Mouse (Mus musculus): Measurements from ENCODE around the gene Bcl7b. TPM values are rescaled to one million over a fixed set of nuclear protein-coding genes. Genes with fewer than 3 reads are reported as not detected.
"Not testable (repeated sequence)": the region's sequence is repeated elsewhere in the genome, so short reads cannot be mapped to it uniquely, and the experiment has no call there.

The Bcl7b gene
- total RNA-seq, 2 experiments from 2014 or later: 6.0 to 12.9 TPM

- ATAC-seq (replicated peaks; ENCODE audit: low FRiP score, poor library complexity, severe bottlenecking): no peak
Observed at GRCm38 (mm10) chr5:135192431-135192830, 24.3 kb downstream of the Bcl7b start.

- ATAC-seq (replicated peaks; ENCODE audit: low FRiP score, poor library complexity, severe bottlenecking): no peak
Observed at GRCm38 (mm10) chr5:135196367-135196766, 28.3 kb downstream of the Bcl7b start.

GRCm38 (mm10) chr5:135202763-135203162 is 34.7 kb downstream of the Bcl7b start:
- no peak for ATAC-seq (replicated peaks; ENCODE audit: low FRiP score, poor library complexity, severe bottlenecking)

GRCm38 (mm10) chr5:135208197-135208596 is 40.1 kb downstream of the Bcl7b start:
- ATAC-seq (replicated peaks; ENCODE audit: low FRiP score, poor library complexity, severe bottlenecking): no peak

- no peak for ATAC-seq (replicated peaks; ENCODE audit: low FRiP score, poor library complexity, severe bottlenecking)
Observed at GRCm38 (mm10) chr5:135216871-135217270, 48.8 kb downstream of the Bcl7b start.

GRCm38 (mm10) chr5:135220941-135221340 is 52.9 kb downstream of the Bcl7b start:
- no peak for ATAC-seq (replicated peaks; ENCODE audit: low FRiP score, poor library complexity, severe bottlenecking)

GRCm38 (mm10) chr5:135222066-135222465 is 54.0 kb downstream of the Bcl7b start:
- ATAC-seq (replicated peaks; ENCODE audit: low FRiP score, poor library complexity, severe bottlenecking): no peak

- no peak for ATAC-seq (replicated peaks; ENCODE audit: low FRiP score, poor library complexity, severe bottlenecking)
Observed at GRCm38 (mm10) chr5:135224169-135224568, 56.1 kb downstream of the Bcl7b start.

- ATAC-seq (replicated peaks; ENCODE audit: low FRiP score, poor library complexity, severe bottlenecking): not testable (repeated sequence)
Observed at GRCm38 (mm10) chr5:135225879-135226278, 57.8 kb downstream of the Bcl7b start.

GRCm38 (mm10) chr5:135230186-135230585 is 62.1 kb downstream of the Bcl7b start:
- no peak for ATAC-seq (replicated peaks; ENCODE audit: low FRiP score, poor library complexity, severe bottlenecking)

Other genes starting within 250 kb of the Bcl7b start
- 70.4 and 120 TPM in 2 replicates for gene Mettl27, start 235.9 kb upstream of the Bcl7b start, total RNA-seq (2015; ENCODE audit: low replicate concordance)
- 62.4 and 85.2 TPM in 2 replicates for gene Mettl27, start 235.9 kb upstream of the Bcl7b start, total RNA-seq (2017; ENCODE audit: low replicate concordance)
- not detected in 2 replicates for gene Cldn4, start 221.3 kb upstream of the Bcl7b start, total RNA-seq (2015; ENCODE audit: low replicate concordance)
- not detected in 2 replicates for gene Cldn4, start 221.3 kb upstream of the Bcl7b start, total RNA-seq (2017; ENCODE audit: low replicate concordance)
- not detected in 2 replicates for gene Cldn3, start 182.1 kb upstream of the Bcl7b start, total RNA-seq (2015; ENCODE audit: low replicate concordance)
- gene Cldn3, start 182.1 kb upstream of the Bcl7b start, total RNA-seq (2017; ENCODE audit: low replicate concordance): not detected in 2 replicates
- 4.6 and 19.0 TPM in 2 replicates for gene Abhd11, start 159.1 kb upstream of the Bcl7b start, total RNA-seq (2015; ENCODE audit: low replicate concordance)
- 11.6 and 17.5 TPM in 2 replicates for gene Abhd11, start 159.1 kb upstream of the Bcl7b start, total RNA-seq (2017; ENCODE audit: low replicate concordance)
- not detected in 2 replicates for gene Stx1a, start 144.8 kb upstream of the Bcl7b start, total RNA-seq (2015; ENCODE audit: low replicate concordance)
- gene Stx1a, start 144.8 kb upstream of the Bcl7b start, total RNA-seq (2017; ENCODE audit: low replicate concordance): not detected in 2 replicates
- 1.5 and 7.9 TPM in 2 replicates for gene Dnajc30, start 104.1 kb upstream of the Bcl7b start, total RNA-seq (2015; ENCODE audit: low replicate concordance)
- gene Dnajc30, start 104.1 kb upstream of the Bcl7b start, total RNA-seq (2017; ENCODE audit: low replicate concordance): 2.2 and 4.6 TPM in 2 replicates
- 23.4 and 30.9 TPM in 2 replicates for gene Bud23, start 103.3 kb upstream of the Bcl7b start, total RNA-seq (2015; ENCODE audit: low replicate concordance)
- gene Bud23, start 103.3 kb upstream of the Bcl7b start, total RNA-seq (2017; ENCODE audit: low replicate concordance): 12.0 and 17.3 TPM in 2 replicates
- gene Vps37d, start 90.0 kb upstream of the Bcl7b start, total RNA-seq (2015; ENCODE audit: low replicate concordance): not detected in 2 replicates
- not detected in 2 replicates for gene Vps37d, start 90.0 kb upstream of the Bcl7b start, total RNA-seq (2017; ENCODE audit: low replicate concordance)
- not detected in 2 replicates for gene Mlxipl, start 78.4 kb upstream of the Bcl7b start, total RNA-seq (2015; ENCODE audit: low replicate concordance)
- gene Mlxipl, start 78.4 kb upstream of the Bcl7b start, total RNA-seq (2017; ENCODE audit: low replicate concordance): 0.51 TPM in 1 of 2 replicates, not detected in the other
- 1.5 and 3.6 TPM in 2 replicates for gene Tbl2, start 18.6 kb upstream of the Bcl7b start, total RNA-seq (2015; ENCODE audit: low replicate concordance)
- 2.8 and 3.7 TPM in 2 replicates for gene Tbl2, start 18.6 kb upstream of the Bcl7b start, total RNA-seq (2017; ENCODE audit: low replicate concordance)
- gene Baz1b, start 19.0 kb downstream of the Bcl7b start, total RNA-seq (2015; ENCODE audit: low replicate concordance): 33.4 and 39.8 TPM in 2 replicates
- 91.2 and 108 TPM in 2 replicates for gene Baz1b, start 19.0 kb downstream of the Bcl7b start, total RNA-seq (2017; ENCODE audit: low replicate concordance)
- not detected in 2 replicates for gene Fzd9, start 82.9 kb downstream of the Bcl7b start, total RNA-seq (2015; ENCODE audit: low replicate concordance)
- not detected in 2 replicates for gene Fzd9, start 82.9 kb downstream of the Bcl7b start, total RNA-seq (2017; ENCODE audit: low replicate concordance)
- not detected in 2 replicates for gene Fkbp6, start 181.8 kb downstream of the Bcl7b start, total RNA-seq (2015; ENCODE audit: low replicate concordance)
- not detected in 2 replicates for gene Fkbp6, start 181.8 kb downstream of the Bcl7b start, total RNA-seq (2017; ENCODE audit: low replicate concordance)
- not detected in 2 replicates for gene Trim50, start 185.0 kb downstream of the Bcl7b start, total RNA-seq (2015; ENCODE audit: low replicate concordance)
- gene Trim50, start 185.0 kb downstream of the Bcl7b start, total RNA-seq (2017; ENCODE audit: low replicate concordance): not detected in 2 replicates
- 0.77 and 4.6 TPM in 2 replicates for gene Nsun5, start 201.7 kb downstream of the Bcl7b start, total RNA-seq (2015; ENCODE audit: low replicate concordance)
- 1.7 and 3.2 TPM in 2 replicates for gene Nsun5, start 201.7 kb downstream of the Bcl7b start, total RNA-seq (2017; ENCODE audit: low replicate concordance)
- 13.8 and 21.3 TPM in 2 replicates for gene Pom121, start 226.3 kb downstream of the Bcl7b start, total RNA-seq (2015; ENCODE audit: low replicate concordance)
- gene Pom121, start 226.3 kb downstream of the Bcl7b start, total RNA-seq (2017; ENCODE audit: low replicate concordance): 2.8 and 4.3 TPM in 2 replicates